Mouse (Mus musculus) cerebellum, postnatal 14 days (tissue): ENCODE results near the gene Olfr1040.
"Not testable (repeated sequence)": the region's sequence is repeated elsewhere in the genome, so short reads cannot be mapped to it uniquely, and the experiment has no call there.

Experiments
- DNase-seq, 2 experiments: peaks; one replicate each; pipeline ENCODE4 v3.0.0; 2021; ENCODE audit warnings: mixed read lengths in 2 of 2

The Olfr1040 gene

DNA sequence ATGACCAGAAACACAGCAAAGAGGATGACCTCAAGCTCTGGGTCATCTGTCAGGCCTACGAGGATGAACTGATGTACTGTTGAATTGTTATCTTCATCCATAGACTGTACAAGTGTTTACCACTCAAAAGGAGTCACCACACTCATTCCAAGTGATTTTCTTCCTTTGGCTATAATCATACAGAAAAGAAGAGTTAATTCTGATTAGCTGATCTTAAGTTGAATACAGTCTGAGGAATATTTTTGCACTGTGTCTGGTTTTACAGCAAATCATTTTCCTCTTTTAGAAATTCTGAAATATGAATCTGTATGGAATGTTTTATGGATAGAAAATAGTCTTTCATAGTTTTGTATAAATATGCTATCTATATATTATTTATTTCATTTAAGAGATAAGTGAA lies at the start of gene Olfr1040:
Olfr1040 (minus strand) TSS at position 101 of the 400 bp plus-strand sequence.
- no peak for DNase-seq

DNA sequence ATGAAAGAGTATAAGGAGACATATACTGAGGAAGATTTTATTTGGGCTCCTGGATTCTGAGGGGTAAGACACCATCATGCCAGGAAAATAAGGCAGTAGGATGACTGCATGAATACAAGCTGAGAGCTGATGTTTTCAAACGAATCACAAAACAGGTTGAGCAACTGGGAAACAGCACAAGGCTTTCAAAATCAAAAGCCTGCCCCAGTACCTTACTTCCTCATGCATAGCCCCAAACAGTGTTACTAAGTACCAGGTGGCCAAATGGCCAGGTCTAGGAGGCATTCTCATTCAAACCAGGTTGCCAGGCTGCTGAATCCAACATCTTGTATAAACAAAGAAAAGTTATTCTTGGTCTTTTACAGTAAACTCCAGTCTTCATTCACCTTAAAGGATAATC lies 49.3 kb upstream of the Olfr1040 start:
- DNase-seq: no peak

DNA sequence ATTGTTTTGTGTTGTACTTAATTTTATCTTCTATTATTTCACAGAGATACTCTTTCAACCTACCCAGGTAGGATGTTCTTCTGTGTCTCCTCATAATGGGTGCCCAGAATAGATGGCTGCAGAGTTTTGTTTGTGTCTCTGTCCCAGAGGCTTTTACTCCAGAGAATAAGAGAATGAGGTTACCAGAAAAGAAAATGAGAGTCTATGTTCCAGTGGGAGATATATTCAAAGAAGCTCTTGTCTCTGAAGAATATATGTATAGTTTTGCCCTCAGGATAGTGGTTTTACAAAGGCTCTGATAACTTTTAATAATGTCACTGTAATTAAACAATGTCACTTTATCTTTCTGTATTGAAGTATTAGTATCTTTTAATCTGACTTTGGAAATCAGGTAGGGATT lies 39.1 kb upstream of the Olfr1040 start, which contains the start of gene Olfr52:
Olfr52 (minus strand) TSS at position 101 of the 400 bp plus-strand sequence.
- no peak for DNase-seq

DNA sequence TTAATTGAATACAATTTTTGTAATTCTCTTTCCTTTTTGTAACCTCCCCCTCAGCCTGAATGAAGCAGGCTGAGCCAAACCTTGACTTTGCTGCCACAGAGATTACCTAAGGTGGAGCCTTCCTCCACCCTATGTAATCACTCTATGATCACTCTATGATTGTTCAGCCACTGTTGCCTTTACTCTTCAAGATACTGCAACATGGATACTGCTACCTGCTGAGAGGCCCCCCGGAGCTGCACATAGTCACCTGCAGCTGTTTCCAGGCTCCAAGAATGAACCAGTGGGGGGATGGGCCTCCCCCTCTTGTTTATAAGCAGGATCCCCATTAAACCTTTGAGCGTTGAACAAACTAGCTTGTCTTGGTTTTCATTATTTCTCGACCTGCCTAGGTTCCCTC lies 33.4 kb upstream of the Olfr1040 start:
- no peak for DNase-seq

DNA sequence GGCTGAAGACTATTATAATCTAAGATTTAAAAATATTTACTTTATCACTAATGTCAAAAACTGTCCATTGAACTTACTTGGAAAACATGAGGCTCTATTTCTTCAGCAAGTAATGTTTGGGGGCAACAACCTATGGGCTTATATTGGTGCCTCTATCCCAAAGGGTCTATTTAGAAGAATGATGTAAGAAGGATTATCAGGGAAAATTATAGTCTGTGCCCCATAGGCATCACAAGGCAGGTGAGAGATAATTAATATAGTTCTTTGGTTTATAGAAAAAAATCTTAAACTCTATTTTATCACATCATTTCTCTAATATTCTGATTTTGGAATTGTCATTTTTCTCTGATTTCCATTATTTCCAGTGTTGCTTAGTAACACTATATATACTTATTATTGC lies 31.2 kb upstream of the Olfr1040 start, which contains the start of gene Olfr1044:
Olfr1044 (minus strand) TSS at position 101 of the 400 bp plus-strand sequence.
- no peak for DNase-seq

DNA sequence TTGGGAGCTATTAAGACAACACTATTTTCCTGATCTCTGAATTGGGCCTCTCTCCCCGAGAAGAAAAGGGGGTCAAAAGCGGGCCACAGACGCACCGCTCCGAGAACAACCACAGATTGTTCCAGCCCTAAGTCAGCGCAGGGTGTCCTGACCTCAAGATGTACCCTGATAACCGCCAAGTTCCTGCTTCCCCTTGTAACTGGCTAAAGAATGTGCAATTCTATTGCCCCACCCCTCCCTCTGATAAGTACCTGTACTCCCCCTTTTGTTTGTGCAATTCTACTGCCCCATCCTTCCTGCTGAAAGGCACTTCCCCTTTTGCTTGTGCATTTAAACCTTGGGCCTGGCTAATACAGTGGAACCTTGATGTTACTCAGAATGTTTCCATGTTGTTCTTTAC lies 28.9 kb upstream of the Olfr1040 start:
- not testable (repeated sequence) for DNase-seq

DNA sequence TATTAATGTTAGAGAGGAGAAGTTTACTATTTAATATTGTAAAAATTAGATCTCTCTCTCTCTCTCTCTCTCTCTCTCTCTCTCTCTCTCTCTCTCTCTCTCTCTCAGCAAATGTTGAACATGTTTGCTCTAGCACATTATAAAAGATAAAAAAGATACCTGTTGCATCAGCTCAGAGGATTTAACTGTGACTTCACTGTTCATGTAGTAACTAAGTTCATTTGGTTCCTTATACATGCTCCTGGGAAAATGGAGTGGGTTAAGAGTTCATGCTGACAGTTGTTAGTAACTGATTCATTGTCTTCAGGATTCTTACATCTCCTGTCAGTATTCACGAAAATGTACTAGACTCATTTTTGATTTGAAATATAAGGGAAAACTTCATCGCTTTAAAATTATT lies 20.9 kb upstream of the Olfr1040 start, which contains the start of gene Olfr1043:
Olfr1043 (minus strand) TSS at position 101 of the 400 bp plus-strand sequence.
- DNase-seq: no peak

DNA sequence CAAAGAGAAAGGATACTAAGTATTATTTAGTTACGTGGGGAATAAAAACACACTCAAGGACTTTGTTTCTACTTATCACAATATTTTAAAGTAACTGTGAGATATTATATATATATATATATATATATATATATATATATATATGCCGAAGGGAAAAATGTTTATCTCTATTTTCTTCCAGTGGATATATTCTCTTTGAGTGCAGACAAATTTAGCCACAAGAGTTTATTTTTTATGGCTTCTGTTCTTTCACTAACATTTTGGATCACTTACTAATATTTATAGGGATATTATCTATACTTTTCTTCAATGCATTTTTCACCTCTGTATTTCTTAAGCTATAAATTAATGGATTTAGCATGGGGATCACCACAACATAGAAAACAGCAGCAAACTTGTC lies 15.2 kb upstream of the Olfr1040 start, which contains the start of gene Olfr1042:
Olfr1042 (minus strand) TSS at position 101 of the 400 bp plus-strand sequence.
- DNase-seq: no peak

DNA sequence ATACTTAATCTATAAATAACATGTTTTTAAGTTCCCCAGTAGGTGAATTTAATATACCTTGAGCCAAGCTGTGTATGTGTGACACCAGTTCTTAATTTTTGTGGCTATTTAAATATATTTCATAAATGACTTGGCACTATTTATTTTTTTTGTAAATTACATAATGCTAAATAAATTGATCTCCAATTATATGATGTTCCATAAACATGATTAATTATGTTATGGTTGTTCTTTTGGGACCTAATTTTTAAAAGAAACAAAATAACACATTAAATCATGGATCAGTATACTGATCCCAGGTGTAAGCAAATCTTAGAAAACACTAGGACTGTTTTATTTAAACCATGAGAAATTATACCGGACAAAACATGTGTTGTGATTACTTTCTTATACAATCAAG lies 10.7 kb downstream of the Olfr1040 start, which contains the start of gene Olfr1039:
Olfr1039 (minus strand) TSS at position 101 of the 400 bp plus-strand sequence.
- no peak for DNase-seq
